Mouse (Mus musculus) midbrain, embryonic 16.5 days (tissue): Measurements from ENCODE around the gene Lrp4. TPM values are rescaled to one million over a fixed set of nuclear protein-coding genes. Genes with fewer than 3 reads are reported as not detected.
"Not testable (repeated sequence)": the region's sequence is repeated elsewhere in the genome, so short reads cannot be mapped to it uniquely, and the experiment has no call there.

Experiments used
- ATAC-seq: fragments of 200-750 bp; cut with Nextera tagmentation; 2 replicates; pipeline ENCODE4 v1.8.0; 2017; ENCODE audit warnings: moderate TSS enrichment
- H3K27ac ChIP-seq: fragments of 300-500 bp; sonication (generic); 2 replicates; pipeline ENCODE4 v1.5.1; 2014; ENCODE audit warnings: mild to moderate bottlenecking, low read length, mixed read lengths
- H3K27me3 ChIP-seq: fragments of 300-500 bp; sonication (generic); 2 replicates; pipeline ENCODE4 v1.6.1; 2014; ENCODE audit warnings: low read depth, low read length, mixed read lengths; ENCODE audit not compliant: control insufficient read depth, insufficient read depth
- H3K36me3 ChIP-seq: fragments of 300-500 bp; sonication (generic); 2 replicates; pipeline ENCODE4 v1.6.1; 2014; ENCODE audit warnings: mild to moderate bottlenecking, low read length, moderate library complexity, mixed read lengths; ENCODE audit not compliant: control insufficient read depth, insufficient read depth
- H3K4me1 ChIP-seq: fragments of 300-500 bp; sonication (generic); 2 replicates; pipeline ENCODE4 v1.6.1; 2014; ENCODE audit warnings: mild to moderate bottlenecking, low read length, mixed read lengths; ENCODE audit not compliant: control insufficient read depth, insufficient read depth
- H3K4me2 ChIP-seq: fragments of 300-500 bp; sonication (generic); 2 replicates; pipeline ENCODE4 v1.6.1; 2014; ENCODE audit warnings: mild to moderate bottlenecking, low read length, mixed read lengths
- H3K4me3 ChIP-seq: fragments of 300-500 bp; sonication (generic); 2 replicates; pipeline ENCODE4 v1.5.1; 2014; ENCODE audit warnings: low read depth, mild to moderate bottlenecking, low read length, moderate library complexity, mixed read lengths
- H3K9ac ChIP-seq: fragments of 300-500 bp; sonication (generic); 2 replicates; pipeline ENCODE4 v1.6.1; 2014; ENCODE audit warnings: low read depth, low read length, mixed read lengths
- H3K9me3 ChIP-seq: fragments of 300-500 bp; sonication (generic); replicated peaks from 2 replicates; pipeline ENCODE4 v1.6.1; 2014; ENCODE audit warnings: mild to moderate bottlenecking, low read length, mixed read lengths; ENCODE audit not compliant: control insufficient read depth, poor library complexity, severe bottlenecking
- WGBS: fragments of 180-500 bp; shearing (Covaris S2); extraction: QIAGEN DNeasy Blood & Tissue Kit; methylation state at CpG from one replicate; pipeline ENCODE4 v1.1.7; 2014; 5-methylcytosine and 5-hydroxymethylcytosine counted together
- polyA plus RNA-seq: library from polyadenylated mRNA; unstranded; fragments of >200 nt; fragmentation: Nextera tagmentation; extraction: Ambion mirVana; gene quantifications from 2 replicates; pipeline ENCODE4 v1.2.1, GENCODE M21; 2015

Gene Lrp4
- polyA plus RNA-seq, 1 experiment from 2014 or later: 3.6 TPM

DNA sequence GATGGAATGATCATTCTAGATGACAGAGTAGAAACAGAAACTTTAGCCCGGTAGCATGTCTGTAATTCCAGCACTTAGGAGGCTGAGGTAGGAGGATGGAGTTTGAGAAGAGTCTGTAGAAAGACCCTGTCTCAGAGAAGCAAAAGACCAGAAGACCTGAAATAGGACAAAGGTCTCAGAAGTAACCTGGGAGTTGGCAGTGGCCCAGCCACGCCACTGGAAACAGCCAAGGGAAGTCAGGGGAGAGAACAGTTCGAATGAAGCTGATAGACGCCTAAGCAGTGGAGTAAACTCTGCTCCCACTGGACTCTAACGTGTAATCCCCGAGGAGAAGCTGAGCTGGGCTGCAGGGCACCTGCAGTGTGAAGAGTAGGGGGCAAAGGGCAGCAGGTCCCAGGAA, 27.9 kb downstream of the Lrp4 start:
- Histone ChIP-seq H3K4me2 (no peak overlapping the region), H3K4me1 (no peaks in the 10 kb centered on the region), H3K9ac (no peak overlapping the region), H3K27ac (no peak overlapping the region), H3K27me3 (no peaks in the 10 kb centered on the region), H3K9me3 (no peaks in the 10 kb centered on the region), H3K4me3 (no peak overlapping the region), H3K36me3 (no peaks in the 10 kb centered on the region)
- no peak for ATAC-seq
- WGBS: 81% methylated on average over 6 of the region's 6 CpGs

DNA sequence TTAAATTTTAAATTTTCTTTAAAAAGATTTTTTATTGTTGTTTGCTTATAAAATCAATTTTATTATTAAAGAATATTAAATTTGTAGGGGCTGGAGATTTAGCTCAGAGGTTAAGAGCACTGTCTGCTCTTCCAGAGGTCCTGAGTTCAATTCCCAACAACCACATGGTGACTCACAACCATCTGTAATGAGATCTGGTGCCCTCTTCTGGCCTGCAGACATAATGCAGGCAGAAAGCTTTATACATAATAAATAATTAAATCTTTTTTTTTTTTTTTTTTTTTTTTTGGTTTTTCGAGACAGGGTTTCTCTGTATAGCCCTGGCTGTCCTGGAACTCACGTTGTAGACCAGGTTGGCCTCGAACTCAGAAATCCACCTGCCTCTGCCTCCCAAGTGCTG, 30.0 kb downstream of the Lrp4 start:
- not testable (repeated sequence) for H3K4me2 ChIP-seq, H3K36me3 ChIP-seq
- WGBS: 75% methylated on average over 2 of the region's 3 CpGs

DNA sequence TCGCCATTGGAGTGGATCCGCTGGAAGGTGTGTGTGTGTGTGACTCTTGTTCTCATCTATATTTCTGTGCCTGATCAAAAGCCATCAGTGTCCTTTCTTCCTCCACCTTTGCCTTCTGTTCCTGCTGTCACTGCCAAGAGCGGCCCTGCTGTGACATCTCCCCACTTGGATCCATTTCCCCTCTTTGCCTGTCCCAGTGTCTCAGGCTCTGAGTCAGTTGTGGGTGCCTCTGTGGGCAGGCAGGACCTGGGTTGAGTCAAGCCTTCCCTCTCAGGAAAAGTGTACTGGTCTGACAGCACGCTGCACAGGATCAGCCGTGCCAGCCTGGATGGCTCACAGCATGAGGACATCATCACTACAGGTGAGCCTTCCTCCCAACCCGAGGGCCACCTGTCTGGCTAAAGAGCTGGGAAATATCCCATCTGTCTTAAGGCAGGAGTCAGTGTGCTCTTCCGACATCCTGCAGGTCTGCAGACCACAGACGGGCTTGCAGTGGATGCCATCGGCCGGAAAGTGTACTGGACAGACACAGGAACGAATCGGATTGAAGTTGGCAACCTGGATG, 34.8 kb downstream of the Lrp4 start:
- Histone ChIP-seq H3K36me3 (no peaks in the 10 kb centered on the region), H3K4me1 (no peaks in the 10 kb centered on the region), H3K27me3 (no peaks in the 10 kb centered on the region), H3K4me3 (no peak overlapping the region), H3K9me3 (no peaks in the 10 kb centered on the region), H3K9ac (no peak overlapping the region), H3K27ac (no peak overlapping the region), H3K4me2 (no peak overlapping the region)
- ATAC-seq: no peak
- 96% methylated on average over 12 of the region's 12 CpGs for WGBS

More for the DNA sequence above, 30.0 kb downstream of the Lrp4 start:
- not testable (repeated sequence) for H3K9ac ChIP-seq, ATAC-seq, H3K4me3 ChIP-seq, H3K4me1 ChIP-seq, H3K9me3 ChIP-seq, H3K27ac ChIP-seq, H3K27me3 ChIP-seq

DNA sequence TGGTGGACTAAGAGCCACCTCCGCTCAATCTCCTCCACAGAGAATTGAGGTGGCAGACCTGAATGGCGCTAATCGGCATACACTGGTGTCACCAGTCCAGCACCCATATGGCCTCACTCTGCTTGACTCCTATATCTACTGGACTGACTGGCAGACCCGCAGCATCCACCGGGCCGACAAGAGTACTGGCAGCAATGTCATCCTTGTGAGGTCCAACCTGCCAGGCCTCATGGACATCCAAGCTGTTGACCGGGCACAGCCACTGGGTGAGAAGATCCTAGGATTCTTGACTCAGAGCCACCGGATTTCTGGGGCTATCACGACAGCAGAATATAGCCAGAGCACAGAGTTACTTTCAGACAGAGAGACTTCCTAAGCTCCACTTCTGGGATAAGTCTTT, 36.7 kb downstream of the Lrp4 start:
- H3K4me3 ChIP-seq: no peak overlapping the region
- H3K9me3 ChIP-seq: no peaks in the 10 kb centered on the region
- no peak overlapping the region for H3K27ac ChIP-seq
- no peaks in the 10 kb centered on the region for H3K4me1 ChIP-seq
- no peaks in the 10 kb centered on the region for H3K27me3 ChIP-seq
- ATAC-seq: no peak
- no peak overlapping the region for H3K9ac ChIP-seq
- no peaks in the 10 kb centered on the region for H3K36me3 ChIP-seq
- 97% methylated on average over 9 of the region's 9 CpGs for WGBS
- H3K4me2 ChIP-seq: no peak overlapping the region

DNA sequence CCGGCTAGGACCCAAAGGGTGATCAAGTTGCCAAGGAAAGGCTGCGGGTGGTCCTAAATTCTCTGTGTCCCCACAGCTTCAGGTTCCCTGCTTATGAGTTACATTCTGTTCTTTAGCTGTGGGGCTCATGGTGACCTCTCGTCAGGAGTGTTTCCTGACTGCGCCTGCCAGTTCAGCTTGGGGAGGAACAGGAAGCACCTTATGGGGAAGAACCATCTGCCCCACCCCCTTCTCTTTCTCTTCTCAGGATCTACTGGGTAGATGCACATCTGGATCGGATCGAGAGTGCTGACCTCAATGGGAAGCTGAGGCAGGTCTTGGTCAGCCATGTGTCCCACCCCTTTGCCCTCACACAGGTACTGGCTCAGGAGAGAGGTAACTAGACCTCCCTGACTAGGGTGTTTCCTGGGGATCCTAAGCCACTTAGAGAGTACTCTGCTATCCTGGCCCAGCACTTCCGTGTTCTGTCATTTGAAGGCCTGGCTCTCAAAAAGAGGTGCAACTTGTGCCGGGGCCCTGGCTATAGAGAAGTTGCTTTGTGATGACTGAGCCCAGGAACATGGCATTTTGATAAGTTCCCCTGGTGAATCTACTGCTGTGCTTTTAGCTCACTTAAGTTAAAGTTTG, 40.9 kb downstream of the Lrp4 start:
- Histone ChIP-seq H3K4me1 (no peaks in the 10 kb centered on the region), H3K9me3 (no peaks in the 10 kb centered on the region), H3K4me2 (no peak overlapping the region), H3K4me3 (no peak overlapping the region), H3K27ac (no peak overlapping the region), H3K27me3 (no peaks in the 10 kb centered on the region), H3K36me3 (no peaks in the 10 kb centered on the region), H3K9ac (no peak overlapping the region)
- WGBS: 92% methylated on average over 8 of the region's 8 CpGs
- ATAC-seq: no peak

- Histone ChIP-seq H3K4me2 (no peak overlapping the region), H3K36me3 (no peaks in the 10 kb centered on the region), H3K4me3 (no peak overlapping the region), H3K4me1 (no peaks in the 10 kb centered on the region), H3K9me3 (no peaks in the 10 kb centered on the region), H3K27ac (no peak overlapping the region), H3K27me3 (no peaks in the 10 kb centered on the region), H3K9ac (no peak overlapping the region)
- WGBS: 91% methylated on average over 8 of the region's 8 CpGs
- no peak for ATAC-seq
These were observed 50.8 kb downstream of the Lrp4 start for GRCm38 (mm10) chr2:91508076-91508475.

DNA sequence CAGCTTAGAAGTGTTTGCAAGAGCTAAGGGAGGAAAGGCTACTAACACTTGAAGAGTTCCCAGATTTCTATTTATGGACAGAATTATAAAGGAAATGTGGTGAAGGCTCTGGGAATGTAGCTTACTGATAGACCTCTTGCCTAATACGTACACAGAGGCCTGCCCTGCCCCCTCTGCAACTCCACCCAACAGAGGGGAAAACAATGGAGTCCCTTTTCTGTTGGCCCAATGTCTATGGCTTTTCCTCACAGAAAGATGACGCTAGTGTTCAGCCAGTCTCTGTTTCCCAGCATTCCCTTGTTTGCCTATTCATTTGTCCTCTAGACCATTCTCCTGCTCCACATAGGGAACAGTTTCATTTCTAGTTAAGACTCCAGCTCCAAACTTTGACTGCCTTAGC, 59.9 kb downstream of the Lrp4 start:
- Histone ChIP-seq H3K4me1 (no peaks in the 10 kb centered on the region), H3K36me3 (no peaks in the 10 kb centered on the region), H3K4me3 (no peak overlapping the region), H3K9ac (no peak overlapping the region), H3K9me3 (no peaks in the 10 kb centered on the region), H3K27ac (no peak overlapping the region), H3K27me3 (no peaks in the 10 kb centered on the region), H3K4me2 (no peak overlapping the region)
- no peak for ATAC-seq
- 7% methylated on average over 2 of the region's 2 CpGs for WGBS

DNA sequence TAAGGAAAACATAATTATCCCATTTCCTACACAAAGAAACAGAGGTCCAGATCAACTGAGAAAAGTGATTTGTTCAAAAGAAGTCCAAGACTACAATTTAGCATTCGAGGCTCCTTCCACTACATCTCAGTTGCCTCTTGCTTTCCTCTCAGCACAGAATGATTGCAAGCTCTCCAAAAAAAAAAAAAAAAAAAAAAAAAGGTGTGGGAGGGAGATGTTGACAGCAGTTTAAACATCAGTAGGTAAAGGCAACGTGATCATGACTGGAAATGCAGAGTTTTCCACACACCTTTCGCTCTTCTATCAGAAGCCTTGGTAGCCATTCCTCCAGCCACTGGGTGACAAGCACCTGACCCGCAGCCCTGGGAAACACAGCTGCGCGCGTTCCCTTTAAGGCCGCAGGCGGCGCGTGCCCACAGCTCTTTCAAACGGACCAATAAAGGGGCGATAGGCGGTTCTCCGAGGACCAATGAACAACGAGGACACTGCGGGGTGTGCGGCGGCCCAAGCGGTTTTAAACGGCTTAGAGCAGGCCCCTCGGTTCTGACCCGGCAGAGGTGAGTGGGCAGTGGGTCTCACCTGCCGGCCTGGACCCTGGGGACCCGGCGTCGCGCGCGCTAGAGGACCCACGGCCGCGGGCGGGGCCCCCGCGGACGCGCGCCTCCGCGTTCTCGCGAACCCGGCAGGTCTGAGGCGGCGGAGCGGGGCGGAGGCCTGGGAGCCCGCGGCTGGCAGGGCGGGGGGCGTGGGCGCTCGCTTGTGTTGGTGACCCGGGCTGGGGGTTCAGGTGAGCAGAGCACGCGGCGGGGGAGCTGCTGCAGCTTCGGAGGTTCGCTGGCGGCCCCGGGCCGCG, 69.2 kb downstream of the Lrp4 start, which contains the start of gene Ckap5:
Ckap5 (plus strand) TSS at position 469 of the 853 bp plus-strand sequence.
- H3K27me3 ChIP-seq: no peaks in the 10 kb centered on the region
- H3K4me2 ChIP-seq: peak within 1 kb of the TSS; percentile 82
- WGBS: 1% methylated on average over 63 of the region's 64 CpGs
- H3K36me3 ChIP-seq: no peaks in the 10 kb centered on the region
- peak within 1 kb of the TSS; percentile 99 for H3K9ac ChIP-seq
- peak within 1 kb of the TSS; percentile 98 for H3K4me3 ChIP-seq
- peaks cover 16% of the 10 kb centered on the region for H3K4me1 ChIP-seq
- peak; percentile 99 for ATAC-seq
- no peaks in the 10 kb centered on the region for H3K9me3 ChIP-seq
- peak within 1 kb of the TSS; percentile 88 for H3K27ac ChIP-seq

GRCm38 (mm10) chr2:91527147-91527486, 69.8 kb downstream of the Lrp4 start:
- Histone ChIP-seq H3K27me3 (no peaks in the 10 kb centered on the region), H3K27ac (peak overlapping the region; percentile 88), H3K4me3 (peak overlapping the region; percentile 98), H3K4me2 (peak overlapping the region; percentile 82), H3K36me3 (no peaks in the 10 kb centered on the region), H3K9ac (peak overlapping the region; percentile 99), H3K4me1 (peaks cover 16% of the 10 kb centered on the region), H3K9me3 (no peaks in the 10 kb centered on the region)
- WGBS: under 1% methylated on average over 15 of the region's 15 CpGs
- ATAC-seq: peak; percentile 84
